Mouse (Mus musculus): Measurements from ENCODE around the gene Ppara. TPM values are rescaled to one million over a fixed set of nuclear protein-coding genes. Genes with fewer than 3 reads are reported as not detected.

The Ppara gene
- polyA plus RNA-seq, 1 experiment from 2014 or later, result 0.45 TPM

DNA sequence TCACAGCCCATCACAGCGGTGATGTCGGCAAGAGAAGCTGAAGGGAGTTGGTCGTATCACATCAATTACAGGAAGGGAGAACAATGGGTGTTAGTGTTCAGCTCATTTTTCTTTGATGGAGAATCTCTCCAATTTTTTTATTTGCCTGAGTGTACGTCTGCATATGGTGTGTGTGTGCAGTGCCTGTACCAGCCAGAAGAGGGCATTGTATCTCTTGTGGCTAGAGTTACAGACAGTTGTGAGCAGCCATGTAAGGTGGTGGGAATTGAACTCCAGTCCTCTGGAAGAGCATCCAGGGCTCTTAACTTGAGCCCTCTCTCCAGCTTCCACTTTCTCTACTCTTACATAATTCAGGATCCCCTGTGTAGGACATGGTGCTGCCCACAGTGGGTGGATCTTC lies 48.4 kb downstream of the Ppara start:
- H3K4me3 ChIP-seq, result no peak overlapping the region
- no peaks in the 10 kb centered on the region for H3K9me3 ChIP-seq (replicated peaks)
- 92% methylated on average over 4 of the region's 4 CpGs for WGBS
- DNase-seq (ENCODE audit: low spot score), result no peak
- H3K27ac ChIP-seq, result no peak overlapping the region
- no peaks in the 10 kb centered on the region for H3K27me3 ChIP-seq (ENCODE audit: low read depth, poor library complexity, severe bottlenecking)
- H3K36me3 ChIP-seq, result no peaks in the 10 kb centered on the region
- no peaks in the 10 kb centered on the region for H3K4me1 ChIP-seq

- H3K27me3 ChIP-seq (ENCODE audit: low read depth, poor library complexity, severe bottlenecking), result no peaks in the 10 kb centered on the region
- peaks cover 5% of the 10 kb centered on the region; the same call in 1 of the 2 replicates for H3K4me1 ChIP-seq
- WGBS, result 85% methylated on average over 3 of the region's 3 CpGs
- H3K36me3 ChIP-seq, result no peaks in the 10 kb centered on the region
- DNase-seq (ENCODE audit: low spot score), result no peak
- no peak overlapping the region for H3K4me3 ChIP-seq
- no peak overlapping the region for H3K27ac ChIP-seq
- H3K9me3 ChIP-seq (replicated peaks), result no peaks in the 10 kb centered on the region
Observed at GRCm38 (mm10) chr15:85784341-85784740, 49.6 kb downstream of the Ppara start.

DNA sequence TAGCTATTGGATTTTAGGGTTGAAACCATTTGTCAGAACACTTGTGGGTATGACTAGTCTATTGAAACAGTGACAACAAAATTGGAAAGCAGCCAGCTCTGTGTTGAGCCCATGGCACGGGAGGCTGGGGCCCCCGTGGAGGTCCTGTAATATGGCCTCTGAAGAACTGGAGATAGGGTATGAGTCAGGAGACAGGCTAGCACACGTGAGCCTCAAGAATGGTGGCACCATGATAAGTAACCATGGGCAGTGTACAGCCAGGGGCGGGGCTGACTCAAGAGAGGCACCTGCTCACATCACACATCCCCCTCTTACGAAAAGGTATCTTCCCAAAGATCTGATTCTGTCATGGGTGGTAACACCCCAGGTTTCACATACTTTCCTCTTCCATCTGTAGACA lies 51.9 kb downstream of the Ppara start:
- Histone ChIP-seq H3K27me3 (ENCODE audit: low read depth, poor library complexity, severe bottlenecking) (no peaks in the 10 kb centered on the region), H3K4me3 (no peak overlapping the region), H3K9me3 (replicated peaks) (no peaks in the 10 kb centered on the region), H3K36me3 (no peaks in the 10 kb centered on the region), H3K27ac (no peak overlapping the region), H3K4me1 (peaks cover 5% of the 10 kb centered on the region; the same call in 1 of the 2 replicates)
- WGBS, result 80% methylated on average over 5 of the region's 5 CpGs
- DNase-seq (ENCODE audit: low spot score), result no peak

GRCm38 (mm10) chr15:85787482-85787881 lies 52.7 kb downstream of the Ppara start:
- H3K4me3 ChIP-seq, result no peak overlapping the region

GRCm38 (mm10) chr15:85788051-85788450 lies 53.3 kb downstream of the Ppara start:
- no peak overlapping the region for H3K4me3 ChIP-seq
- 82% methylated on average over 4 of the region's 4 CpGs for WGBS
- H3K27me3 ChIP-seq (ENCODE audit: low read depth, poor library complexity, severe bottlenecking), result no peaks in the 10 kb centered on the region
- H3K9me3 ChIP-seq (replicated peaks), result no peaks in the 10 kb centered on the region
- no peak for DNase-seq (ENCODE audit: low spot score)
- H3K36me3 ChIP-seq, result no peaks in the 10 kb centered on the region
- H3K27ac ChIP-seq, result no peak overlapping the region
- peaks cover 5% of the 10 kb centered on the region; the same call in 1 of the 2 replicates for H3K4me1 ChIP-seq

More at GRCm38 (mm10) chr15:85787482-85787881, 52.7 kb downstream of the Ppara start:
- 89% methylated on average over 6 of the region's 6 CpGs for WGBS
- Histone ChIP-seq H3K9me3 (replicated peaks) (no peaks in the 10 kb centered on the region), H3K27ac (no peak overlapping the region), H3K36me3 (no peaks in the 10 kb centered on the region), H3K27me3 (ENCODE audit: low read depth, poor library complexity, severe bottlenecking) (no peaks in the 10 kb centered on the region), H3K4me1 (peaks cover 5% of the 10 kb centered on the region; the same call in 1 of the 2 replicates)
- no peak for DNase-seq (ENCODE audit: low spot score)

GRCm38 (mm10) chr15:85788633-85789032 lies 53.9 kb downstream of the Ppara start:
- Histone ChIP-seq H3K27ac (no peak overlapping the region), H3K36me3 (no peaks in the 10 kb centered on the region), H3K4me3 (no peak overlapping the region), H3K27me3 (ENCODE audit: low read depth, poor library complexity, severe bottlenecking) (no peaks in the 10 kb centered on the region), H3K4me1 (peaks cover 5% of the 10 kb centered on the region; the same call in 1 of the 2 replicates), H3K9me3 (replicated peaks) (no peaks in the 10 kb centered on the region)
- no peak for DNase-seq (ENCODE audit: low spot score)
- 80% methylated on average over 16 of the region's 16 CpGs for WGBS

DNA sequence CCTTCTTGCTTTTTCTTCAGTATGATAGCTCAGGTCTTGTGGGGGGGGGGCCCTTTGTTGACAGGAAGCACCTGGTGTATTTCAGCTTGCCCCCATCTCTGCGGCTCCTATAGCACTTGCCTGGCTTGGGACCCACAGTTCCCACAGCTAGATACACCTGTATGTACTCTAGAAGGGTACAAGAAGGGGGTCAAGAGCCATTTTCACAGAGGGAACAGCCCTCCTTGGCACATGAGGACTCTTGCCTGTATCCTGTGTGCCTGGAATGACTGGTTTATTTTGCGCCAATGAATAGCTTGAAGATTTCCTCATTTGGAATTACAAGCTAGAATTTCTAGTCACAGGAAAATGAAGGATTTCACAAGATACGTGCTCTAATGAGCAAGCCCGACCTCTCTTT lies 56.7 kb downstream of the Ppara start:
- Histone ChIP-seq H3K36me3 (no peaks in the 10 kb centered on the region), H3K27ac (no peak overlapping the region), H3K4me1 (peaks cover 5% of the 10 kb centered on the region; the same call in 1 of the 2 replicates), H3K4me3 (no peak overlapping the region), H3K27me3 (ENCODE audit: low read depth, poor library complexity, severe bottlenecking) (no peaks in the 10 kb centered on the region), H3K9me3 (replicated peaks) (no peaks in the 10 kb centered on the region)
- WGBS, result 85% methylated on average over 4 of the region's 4 CpGs
- no peak for DNase-seq (ENCODE audit: low spot score)

- DNase-seq (ENCODE audit: low spot score), result no peak
- Histone ChIP-seq H3K4me3 (no peak overlapping the region), H3K36me3 (no peaks in the 10 kb centered on the region), H3K27ac (no peak overlapping the region), H3K9me3 (replicated peaks) (no peaks in the 10 kb centered on the region), H3K4me1 (peaks cover 5% of the 10 kb centered on the region; the same call in 1 of the 2 replicates), H3K27me3 (ENCODE audit: low read depth, poor library complexity, severe bottlenecking) (no peaks in the 10 kb centered on the region)
- 81% methylated on average over 1 of the region's 1 CpGs for WGBS
Observed at GRCm38 (mm10) chr15:85792819-85793218, 58.0 kb downstream of the Ppara start.

DNA sequence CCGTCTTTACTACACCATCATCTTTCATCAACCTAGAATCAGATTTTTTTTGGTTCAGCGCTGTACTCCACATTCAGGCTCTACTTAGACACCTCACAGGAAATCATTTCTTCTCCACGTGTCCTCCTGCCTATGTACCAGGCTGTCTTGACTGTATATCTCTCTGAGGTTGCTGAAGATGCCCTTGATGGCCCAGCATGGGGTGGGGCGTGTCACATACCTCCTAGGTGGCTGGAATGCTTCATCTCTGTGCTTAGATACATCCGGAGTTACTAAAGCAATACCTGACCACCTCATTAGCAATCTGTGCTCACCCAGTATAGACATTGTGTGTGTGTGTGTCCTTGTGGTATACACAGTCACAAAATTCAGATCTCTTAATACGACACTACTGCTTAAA lies 60.7 kb downstream of the Ppara start:
- H3K36me3 ChIP-seq, result no peaks in the 10 kb centered on the region
- H3K27me3 ChIP-seq (ENCODE audit: low read depth, poor library complexity, severe bottlenecking), result no peaks in the 10 kb centered on the region
- WGBS, result 80% methylated on average over 6 of the region's 6 CpGs
- no peaks in the 10 kb centered on the region for H3K9me3 ChIP-seq (replicated peaks)
- H3K4me3 ChIP-seq, result no peak overlapping the region
- no peak for DNase-seq (ENCODE audit: low spot score)
- no peak overlapping the region for H3K27ac ChIP-seq
- no peaks in the 10 kb centered on the region for H3K4me1 ChIP-seq

GRCm38 (mm10) chr15:85798676-85799075 lies 63.9 kb downstream of the Ppara start:
- no peak for DNase-seq (ENCODE audit: low spot score)
- no peak overlapping the region for H3K27ac ChIP-seq
- 93% methylated on average over 8 of the region's 8 CpGs for WGBS
- H3K4me3 ChIP-seq, result no peak overlapping the region
- no peaks in the 10 kb centered on the region for H3K36me3 ChIP-seq
- H3K9me3 ChIP-seq (replicated peaks), result no peaks in the 10 kb centered on the region
- no peaks in the 10 kb centered on the region for H3K27me3 ChIP-seq (ENCODE audit: low read depth, poor library complexity, severe bottlenecking)
- H3K4me1 ChIP-seq, result no peaks in the 10 kb centered on the region

DNA sequence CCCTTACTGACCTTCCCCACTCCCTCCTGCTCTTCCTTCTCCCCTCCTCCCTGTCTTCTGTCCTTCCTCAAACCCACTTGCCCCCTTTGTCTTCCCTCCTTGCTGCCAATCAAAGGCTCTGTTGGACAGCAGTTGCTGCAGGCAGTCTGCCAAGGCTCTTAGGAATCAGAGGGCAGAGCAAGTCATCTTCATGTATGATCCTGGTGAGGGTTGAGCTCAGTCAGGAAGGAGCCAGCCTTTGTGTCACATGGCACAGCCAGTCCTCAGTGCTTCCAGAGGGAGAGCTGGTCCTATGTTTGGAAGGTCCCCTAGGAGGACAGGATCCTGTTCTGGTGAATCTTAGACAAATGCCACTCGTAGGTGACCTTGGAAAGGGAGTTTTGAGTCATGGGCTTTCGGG lies 68.1 kb downstream of the Ppara start:
- Histone ChIP-seq H3K4me3 (no peak overlapping the region), H3K27ac (no peak overlapping the region), H3K4me1 (no peaks in the 10 kb centered on the region), H3K36me3 (no peaks in the 10 kb centered on the region), H3K9me3 (replicated peaks) (no peaks in the 10 kb centered on the region), H3K27me3 (ENCODE audit: low read depth, poor library complexity, severe bottlenecking) (no peaks in the 10 kb centered on the region)
- DNase-seq (ENCODE audit: low spot score), result no peak
- WGBS, result 90% methylated on average over 2 of the region's 2 CpGs

DNA sequence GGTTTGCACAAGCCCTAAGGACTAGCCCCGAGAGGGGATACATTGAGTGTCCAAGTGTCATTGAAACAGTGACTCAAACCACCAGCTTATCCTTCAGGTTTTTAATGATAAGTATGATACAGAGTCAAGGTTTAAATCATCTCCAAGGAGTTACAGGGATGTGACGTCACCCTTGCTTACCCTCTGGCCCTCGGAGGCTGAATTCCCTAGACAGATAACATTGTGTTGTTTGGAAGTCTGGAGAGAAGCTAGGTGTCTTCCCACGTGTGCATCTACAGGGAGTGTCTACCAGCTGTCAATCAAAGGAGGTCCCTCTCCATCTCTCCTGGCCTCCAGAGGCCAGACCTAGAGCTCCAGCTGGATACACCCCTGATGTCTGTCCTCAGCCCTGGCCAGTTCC lies 72.1 kb downstream of the Ppara start:
- H3K4me1 ChIP-seq, result peaks cover 12% of the 10 kb centered on the region
- no peaks in the 10 kb centered on the region for H3K36me3 ChIP-seq
- 86% methylated on average over 4 of the region's 4 CpGs for WGBS

DNA sequence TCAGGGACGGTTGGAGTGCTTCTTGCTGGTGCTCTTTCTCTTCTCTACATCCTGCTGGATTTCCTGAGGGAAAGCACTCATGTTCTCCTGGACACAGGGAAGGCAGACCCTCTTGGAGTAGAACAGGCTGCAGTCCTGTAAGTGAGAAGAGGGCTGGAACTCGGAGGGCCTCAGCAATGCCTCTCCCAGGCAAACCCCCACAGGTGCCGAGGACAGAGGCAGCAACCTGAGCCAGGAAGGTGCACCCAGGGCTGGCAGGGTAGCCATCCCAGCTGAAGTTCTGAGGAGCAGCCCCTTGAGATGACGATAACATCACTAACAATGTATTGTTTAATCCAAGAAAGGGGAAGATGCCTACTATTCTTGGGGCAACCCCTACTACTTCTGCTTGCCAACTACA lies 72.6 kb downstream of the Ppara start:
- Histone ChIP-seq H3K27ac (no peak overlapping the region), H3K4me1 (peaks cover 17% of the 10 kb centered on the region), H3K9me3 (replicated peaks) (no peaks in the 10 kb centered on the region), H3K36me3 (no peaks in the 10 kb centered on the region), H3K4me3 (no peak overlapping the region), H3K27me3 (ENCODE audit: low read depth, poor library complexity, severe bottlenecking) (no peaks in the 10 kb centered on the region)
- 89% methylated on average over 4 of the region's 4 CpGs for WGBS
- DNase-seq (ENCODE audit: low spot score), result no peak

More for the DNA sequence above, 72.1 kb downstream of the Ppara start:
- no peak overlapping the region for H3K4me3 ChIP-seq
- DNase-seq (ENCODE audit: low spot score), result no peak
- no peaks in the 10 kb centered on the region for H3K9me3 ChIP-seq (replicated peaks)
- no peaks in the 10 kb centered on the region for H3K27me3 ChIP-seq (ENCODE audit: low read depth, poor library complexity, severe bottlenecking)
- H3K27ac ChIP-seq, result no peak overlapping the region

GRCm38 (mm10) chr15:85808031-85808430 lies 73.2 kb downstream of the Ppara start:
- Histone ChIP-seq H3K4me3 (no peak overlapping the region), H3K36me3 (no peaks in the 10 kb centered on the region), H3K9me3 (replicated peaks) (no peaks in the 10 kb centered on the region), H3K27ac (no peak overlapping the region), H3K27me3 (ENCODE audit: low read depth, poor library complexity, severe bottlenecking) (no peaks in the 10 kb centered on the region), H3K4me1 (peaks cover 17% of the 10 kb centered on the region)
- WGBS, result 83% methylated on average over 6 of the region's 6 CpGs
- DNase-seq (ENCODE audit: low spot score), result no peak
